Mouse (Mus musculus) hindbrain, embryonic 14.5 days (tissue): ENCODE results near the gene Cox14. TPM values are rescaled to one million over a fixed set of nuclear protein-coding genes. Genes with fewer than 3 reads are reported as not detected.
"Not testable (repeated sequence)": the region's sequence is repeated elsewhere in the genome, so short reads cannot be mapped to it uniquely, and the experiment has no call there.

Source experiments
- ATAC-seq: fragments of 200-750 bp; cut with Nextera tagmentation; 2 replicates; pipeline ENCODE4 v1.8.0; 2017; ENCODE audit warnings: moderate number of reproducible peaks, mild to moderate bottlenecking, moderate TSS enrichment, moderate library complexity; ENCODE audit not compliant: low FRiP score
- DNase-seq: peaks from one replicate; pipeline ENCODE4 v3.0.0-alpha.2; 2015; ENCODE audit warnings: low spot score
- H3K27ac ChIP-seq: fragments of 300-500 bp; sonication (generic); 2 replicates; pipeline ENCODE4 v1.5.1; 2014; ENCODE audit warnings: mild to moderate bottlenecking, moderate library complexity
- H3K27me3 ChIP-seq: fragments of 300-500 bp; sonication (generic); 2 replicates; pipeline ENCODE4 v1.6.1; 2014; ENCODE audit warnings: mild to moderate bottlenecking, low read length, mixed read lengths; ENCODE audit not compliant: control insufficient read depth, insufficient read depth
- H3K36me3 ChIP-seq: fragments of 300-500 bp; sonication (generic); replicated peaks from 2 replicates; pipeline ENCODE4 v1.6.1; 2014; ENCODE audit not compliant: control insufficient read depth, insufficient read depth
- H3K4me1 ChIP-seq: fragments of 300-500 bp; sonication (generic); replicated peaks from 2 replicates; pipeline ENCODE4 v1.6.1; 2014; ENCODE audit warnings: antibody characterized with exemption, low read length, mixed read lengths; ENCODE audit not compliant: control insufficient read depth, insufficient read depth
- H3K4me2 ChIP-seq: fragments of 300-500 bp; sonication (generic); replicated peaks from 2 replicates; pipeline ENCODE4 v1.6.1; 2014; ENCODE audit warnings: mild to moderate bottlenecking, moderate library complexity
- H3K4me3 ChIP-seq: fragments of 300-500 bp; sonication (generic); replicated peaks from 2 replicates; pipeline ENCODE4 v1.5.1; 2014; ENCODE audit warnings: mild to moderate bottlenecking, low read length
- H3K9ac ChIP-seq: fragments of 300-500 bp; sonication (generic); 2 replicates; pipeline ENCODE4 v1.6.1; 2014
- H3K9me3 ChIP-seq: fragments of 300-500 bp; sonication (generic); 2 replicates; pipeline ENCODE4 v1.6.1; 2016; ENCODE audit warnings: low read length; ENCODE audit not compliant: control insufficient read depth
- WGBS: fragments of 180-500 bp; shearing (Covaris S2); extraction: QIAGEN DNeasy Blood & Tissue Kit; methylation state at CpG from one replicate; pipeline ENCODE4 v1.1.7; 2014; 5-methylcytosine and 5-hydroxymethylcytosine counted together
- polyA plus RNA-seq: library from polyadenylated mRNA; unstranded; fragments of >200 nt; fragmentation: Nextera tagmentation; extraction: Ambion mirVana; gene quantifications from 2 replicates; pipeline ENCODE4 v1.2.1, GENCODE M21; 2014

Gene Cox14
- polyA plus RNA-seq, 1 experiment from 2014 or later, result 202 TPM

DNA sequence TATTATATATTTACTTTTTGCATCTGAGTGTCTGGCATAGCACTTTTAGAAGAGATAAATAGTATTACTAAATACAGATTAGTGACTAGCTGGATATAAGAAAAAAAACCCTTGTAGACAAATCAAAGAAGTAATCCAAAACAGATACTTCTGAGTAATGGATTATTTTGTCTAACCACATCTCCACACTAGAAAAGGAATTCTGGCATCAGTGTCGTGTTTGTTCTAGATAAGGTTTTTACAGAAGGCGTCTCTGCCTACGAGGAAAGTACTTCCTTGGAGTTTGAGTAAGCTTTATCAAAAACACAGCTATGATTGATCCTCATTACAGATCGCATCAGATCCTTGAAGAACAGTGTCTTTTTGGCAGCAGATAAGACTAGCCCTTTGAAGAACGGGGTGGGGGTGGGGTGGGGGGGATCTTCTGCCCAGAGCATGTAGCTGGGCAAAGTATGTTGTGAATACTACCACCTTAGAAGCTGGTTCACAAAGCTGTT, 45.6 kb downstream of the Cox14 start:
- Histone ChIP-seq H3K4me3 (peak overlapping the region; percentile 71), H3K9me3 (no peaks in the 10 kb centered on the region), H3K4me1 (peaks cover 15% of the 10 kb centered on the region), H3K27me3 (no peaks in the 10 kb centered on the region), H3K36me3 (no peaks in the 10 kb centered on the region), H3K9ac (peak overlapping the region; percentile 86), H3K27ac (no peak overlapping the region), H3K4me2 (peak overlapping the region; percentile 52)
- WGBS, result 34% methylated on average over 5 of the region's 5 CpGs
- no peak for DNase-seq
- no peak for ATAC-seq

DNA sequence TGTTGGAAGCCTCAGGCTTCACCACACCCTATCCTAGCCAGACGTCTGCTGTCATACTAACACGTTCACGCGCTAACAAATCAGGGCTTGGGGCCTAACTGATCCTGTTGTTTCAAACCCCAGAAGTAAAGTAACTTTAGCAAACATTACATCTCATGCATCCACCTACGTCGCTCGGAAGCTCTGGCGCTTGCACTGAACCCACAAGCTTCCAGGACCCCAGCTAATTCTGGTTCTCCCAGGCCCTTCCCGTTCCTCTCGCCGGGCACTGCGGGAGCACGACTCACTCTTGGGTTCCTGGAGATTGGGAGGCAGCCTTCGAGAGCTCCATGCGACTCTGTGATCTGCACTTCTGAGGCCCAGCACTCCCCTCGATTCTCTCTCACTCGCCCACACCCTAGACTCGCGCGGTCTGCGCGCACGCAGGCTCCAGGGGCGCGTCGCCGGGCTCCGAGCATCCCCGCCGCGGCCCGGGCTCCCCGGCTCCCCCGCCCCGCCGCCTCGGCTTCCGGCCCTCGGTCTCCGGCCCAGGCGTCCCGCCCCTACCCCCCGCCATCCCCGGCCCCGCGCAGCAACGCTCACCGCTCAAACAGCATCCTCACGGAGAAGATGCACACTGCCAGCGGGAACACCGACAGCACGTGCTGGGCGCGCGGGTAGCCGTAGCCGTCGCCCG, 46.3 kb downstream of the Cox14 start:
- WGBS, result under 1% methylated on average over 58 of the region's 59 CpGs
- no peaks in the 10 kb centered on the region for H3K36me3 ChIP-seq
- peak overlapping the region; percentile 52 for H3K4me2 ChIP-seq
- peak; percentile 41 for DNase-seq
- peak overlapping the region; percentile 91 for H3K27ac ChIP-seq
- H3K9me3 ChIP-seq, result no peaks in the 10 kb centered on the region
- no peaks in the 10 kb centered on the region for H3K27me3 ChIP-seq
- H3K4me3 ChIP-seq, result peak overlapping the region; percentile 71
- H3K4me1 ChIP-seq, result peaks cover 15% of the 10 kb centered on the region
- peak overlapping the region; percentile 86 for H3K9ac ChIP-seq
- peak; percentile 79 for ATAC-seq

DNA sequence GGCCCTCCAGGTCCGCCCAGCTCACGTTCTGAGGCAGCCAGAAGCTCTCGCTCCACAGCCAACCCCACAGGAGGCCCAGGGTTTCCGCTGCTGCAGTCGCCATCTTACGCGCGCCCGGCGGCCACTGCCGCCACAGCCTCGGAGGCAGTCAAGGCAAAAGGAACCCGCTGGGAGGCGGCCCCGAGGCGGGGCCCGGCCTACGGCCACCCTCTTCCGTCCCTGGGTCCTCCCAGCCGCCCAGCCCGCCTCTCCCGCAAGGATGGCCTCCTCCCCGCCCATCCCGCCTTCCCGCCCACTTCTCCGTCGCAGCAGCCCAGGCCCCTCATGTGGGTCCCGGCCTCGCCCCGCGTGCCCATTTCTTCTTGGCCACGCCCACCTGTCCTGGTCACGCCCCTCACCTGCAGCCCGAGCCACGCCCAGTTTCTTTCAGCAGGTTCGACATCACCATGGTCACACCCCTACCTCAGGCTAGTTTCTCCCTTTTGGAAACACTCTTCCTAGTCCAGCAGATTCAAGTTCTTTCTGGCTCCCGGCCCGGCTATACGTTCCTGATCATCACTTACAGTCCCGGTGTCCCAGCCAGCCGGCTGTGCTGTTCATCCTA, 47.0 kb downstream of the Cox14 start:
- under 1% methylated on average over 38 of the region's 41 CpGs for WGBS
- Histone ChIP-seq H3K4me2 (peak overlapping the region; percentile 52), H3K27me3 (no peaks in the 10 kb centered on the region), H3K36me3 (no peaks in the 10 kb centered on the region), H3K4me3 (peak overlapping the region; percentile 71), H3K9ac (peak overlapping the region; percentile 86), H3K27ac (peak overlapping the region; percentile 91), H3K4me1 (peaks cover 15% of the 10 kb centered on the region), H3K9me3 (no peaks in the 10 kb centered on the region)
- peak; percentile 90 for ATAC-seq
- DNase-seq, result peak; percentile 72

DNA sequence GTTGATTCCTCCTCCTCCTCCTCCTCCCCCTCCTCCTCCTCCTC, 47.3 kb downstream of the Cox14 start, which contains the start of gene Cers5:
Gene Cers5, minus strand, starts transcription at position 5 of the 44 bp plus-strand sequence.
- H3K27ac ChIP-seq, result peak within 1 kb of the TSS; percentile 91
- DNase-seq, H3K36me3 ChIP-seq, ATAC-seq, H3K9me3 ChIP-seq, H3K27me3 ChIP-seq: not testable (repeated sequence)
- H3K4me3 ChIP-seq, result peak within 1 kb of the TSS; percentile 71
- H3K4me1 ChIP-seq, result peaks cover 15% of the 10 kb centered on the region
- H3K4me2 ChIP-seq, result peak within 1 kb of the TSS; percentile 52
- peak within 1 kb of the TSS; percentile 86 for H3K9ac ChIP-seq

DNA sequence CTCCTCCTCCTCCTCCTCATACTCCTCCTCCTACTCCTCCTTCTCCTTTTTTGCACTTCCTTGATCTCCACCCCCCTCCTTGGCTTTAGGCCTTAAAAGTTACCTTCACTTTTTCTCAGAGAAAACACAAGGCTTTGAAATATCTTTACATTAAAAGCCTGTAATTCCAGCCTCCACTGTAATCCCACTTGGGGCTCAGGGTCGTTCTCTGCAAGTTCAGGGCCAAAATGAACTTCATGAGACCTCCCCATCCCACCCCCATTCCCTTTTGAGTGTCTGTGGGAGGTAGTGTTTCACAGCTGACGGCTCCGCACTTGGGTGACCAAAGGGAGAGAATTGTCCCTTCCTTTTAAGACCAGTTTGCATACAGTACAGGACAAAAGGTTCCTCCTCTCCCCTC, 47.5 kb downstream of the Cox14 start:
- Histone ChIP-seq H3K9ac (no peak overlapping the region), H3K4me2 (no peak overlapping the region; the same call in 1 of the 2 replicates), H3K27me3 (no peaks in the 10 kb centered on the region), H3K9me3 (no peaks in the 10 kb centered on the region), H3K27ac (peak overlapping the region; percentile 51; the same call in 1 of the 2 replicates), H3K36me3 (no peaks in the 10 kb centered on the region), H3K4me3 (no peak overlapping the region), H3K4me1 (peaks cover 15% of the 10 kb centered on the region)
- no peak for DNase-seq
- no peak for ATAC-seq
- WGBS, result 32% methylated on average over 3 of the region's 3 CpGs

Other genes with a start within 250 kb of the Cox14 start
- gene Faim2, start 197.5 kb upstream of the Cox14 start, polyA plus RNA-seq, result 32.0 and 44.4 TPM in 2 replicates
- not detected in 2 replicates for gene Aqp2, start 146.6 kb upstream of the Cox14 start, polyA plus RNA-seq
- gene Aqp5, start 134.8 kb upstream of the Cox14 start, polyA plus RNA-seq, result 0.42 and 1.4 TPM in 2 replicates
- gene Aqp6, start 124.2 kb upstream of the Cox14 start, polyA plus RNA-seq, result 0.77 and 1.2 TPM in 2 replicates
- 44.9 and 51.3 TPM in 2 replicates for gene Racgap1, start 74.0 kb upstream of the Cox14 start, polyA plus RNA-seq
- gene Asic1, start 55.2 kb upstream of the Cox14 start, polyA plus RNA-seq, result 49.7 and 51.7 TPM in 2 replicates
- 93.2 and 107 TPM in 2 replicates for gene Smarcd1, start 23.5 kb upstream of the Cox14 start, polyA plus RNA-seq
- not detected in 2 replicates for gene Gm17349, start 20.1 kb upstream of the Cox14 start, polyA plus RNA-seq
- 2.0 and 2.2 TPM in 2 replicates for gene Gpd1, start 8.1 kb upstream of the Cox14 start, polyA plus RNA-seq
- gene Cers5, start 47.3 kb downstream of the Cox14 start, polyA plus RNA-seq, result 78.5 and 89.3 TPM in 2 replicates
- 11.2 and 14.5 TPM in 2 replicates for gene Lima1, start 149.8 kb downstream of the Cox14 start, polyA plus RNA-seq
- 0.11 TPM in 1 of 2 replicates, not detected in the other for gene Fam186a, start 241.4 kb downstream of the Cox14 start, polyA plus RNA-seq
- gene Larp4, start 244.4 kb downstream of the Cox14 start, polyA plus RNA-seq, result 25.9 and 30.0 TPM in 2 replicates